Mouse (Mus musculus) frontal cortex, postnatal 36 days (tissue): ENCODE data around the gene Tcf7.

ENCODE experiments used
- DNase-seq, 2 experiments: peaks; one replicate each; pipeline ENCODE4 v3.0.0; 2022; ENCODE audit warnings: low spot score in 2 of 2

Tcf7 gene

DNA sequence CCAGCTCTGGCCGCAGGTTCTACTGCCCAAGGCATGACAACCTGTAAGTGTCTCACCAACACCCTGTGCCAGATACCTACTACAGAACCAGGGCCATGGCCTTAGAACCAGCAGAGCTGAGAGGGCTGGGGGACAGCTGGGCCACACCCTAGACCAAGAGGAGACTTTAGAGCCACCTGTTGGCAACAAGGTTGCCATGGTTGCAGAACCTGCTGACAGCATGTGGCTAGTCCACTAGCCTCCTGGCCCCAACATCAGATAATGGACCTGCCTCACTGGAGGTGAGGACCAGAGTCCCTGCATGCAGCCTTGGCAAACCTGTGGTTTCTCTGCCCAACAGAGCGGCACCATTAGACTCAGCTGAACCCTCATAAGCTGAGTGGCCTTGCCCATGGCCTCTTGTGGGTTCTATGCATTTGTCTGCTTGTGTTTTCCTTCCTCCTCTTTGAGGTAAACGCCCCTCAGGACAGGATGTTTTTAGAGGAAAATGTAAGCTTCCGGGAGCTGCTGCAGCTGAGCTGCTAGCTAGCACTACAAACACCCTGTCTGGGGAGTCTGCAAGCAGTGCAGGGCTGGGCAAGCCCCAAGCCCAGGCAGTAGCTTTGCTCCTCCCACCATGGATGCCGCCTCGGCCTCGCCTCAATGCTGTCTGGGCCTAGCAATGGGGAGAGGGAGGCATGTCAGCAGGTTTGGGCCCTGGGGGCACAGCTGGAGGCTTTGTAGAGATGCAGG lies 14.5 kb downstream of the Tcf7 start:
- no peak for DNase-seq

- DNase-seq: no peak
These were observed 15.5 kb downstream of the Tcf7 start for GRCm38 (mm10) chr11:52267271-52267670.

DNA sequence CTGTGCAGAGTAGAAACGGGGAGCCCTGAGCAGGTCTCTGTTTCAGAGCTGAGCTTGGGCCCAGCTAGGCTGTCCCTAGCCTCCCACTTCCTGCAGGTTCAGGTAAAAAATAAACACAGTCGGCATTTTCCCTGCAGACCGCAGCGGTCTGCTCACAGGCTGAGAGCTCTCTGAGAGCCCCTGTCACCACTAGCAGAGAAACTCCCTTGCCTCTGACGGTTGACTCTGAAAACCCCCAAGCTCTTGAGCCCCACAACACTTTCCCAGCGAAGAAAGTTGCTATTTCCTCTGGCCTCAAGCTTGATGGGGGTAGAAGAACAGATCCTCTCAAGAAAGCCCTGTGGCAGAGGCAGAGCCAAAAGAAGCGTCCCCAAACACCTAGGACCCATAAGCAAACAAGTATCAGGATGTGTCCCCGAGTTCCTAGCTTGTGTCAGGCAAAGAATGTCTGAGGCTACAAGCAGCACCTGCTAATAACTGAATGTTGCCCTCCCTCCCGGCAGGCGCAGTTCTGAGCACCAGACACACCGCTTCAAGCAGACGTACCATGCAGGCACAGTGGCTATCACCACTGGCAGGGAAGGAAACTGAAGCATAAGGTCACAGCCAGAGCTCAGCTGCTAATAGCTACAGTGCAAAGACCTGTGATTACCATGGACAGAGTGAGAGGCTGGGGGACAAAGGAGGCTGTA lies 17.1 kb downstream of the Tcf7 start:
- DNase-seq: no peak

- no peak for DNase-seq
These were observed 17.9 kb downstream of the Tcf7 start for GRCm38 (mm10) chr11:52264871-52265270.

DNA sequence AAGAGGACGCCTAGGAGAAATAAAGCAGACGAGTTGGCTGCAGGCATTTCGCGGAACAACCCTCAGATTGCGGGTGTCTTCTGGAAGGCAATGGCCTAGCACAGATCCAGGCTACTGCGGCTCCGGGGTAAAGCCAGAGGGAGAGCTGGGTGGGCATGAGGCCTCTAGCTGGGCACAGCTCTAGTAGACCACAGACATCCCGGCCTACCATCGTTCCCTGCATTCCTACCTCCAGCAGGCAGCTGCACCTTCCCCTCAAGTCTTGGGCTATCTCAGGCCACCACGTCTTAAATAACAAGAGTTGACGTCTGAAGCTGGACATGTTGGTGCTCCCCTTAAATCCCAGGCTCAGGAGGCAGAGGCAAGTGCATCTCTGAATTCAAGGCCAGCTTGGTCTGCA lies 20.5 kb downstream of the Tcf7 start:
- no peak for DNase-seq

- peak in 1 of 2 experiments; percentile 25 for DNase-seq
These were observed 20.9 kb downstream of the Tcf7 start for GRCm38 (mm10) chr11:52261937-52262336.

- no peak for DNase-seq
These were observed 21.9 kb downstream of the Tcf7 start for GRCm38 (mm10) chr11:52260878-52261277.

DNA sequence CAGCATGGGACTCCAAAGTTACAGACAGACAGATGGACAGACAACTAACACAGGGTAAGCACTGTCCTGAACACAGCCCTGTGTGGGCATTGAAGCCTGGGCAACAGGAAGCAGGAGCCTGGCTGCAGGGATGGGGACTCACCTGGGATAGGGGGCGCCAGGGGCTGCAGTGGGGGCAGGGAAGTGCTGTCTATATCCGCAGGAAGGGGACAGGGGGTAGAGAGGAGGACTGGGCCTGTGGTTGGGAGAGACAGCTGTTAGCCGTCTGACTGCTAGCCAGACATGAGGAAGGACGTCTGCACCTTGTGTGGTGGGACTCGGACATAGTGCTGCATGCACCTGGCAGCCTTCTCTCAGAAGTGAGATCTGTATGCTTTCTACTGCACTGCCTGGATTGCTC lies 24.1 kb downstream of the Tcf7 start:
- DNase-seq: no peak

DNA sequence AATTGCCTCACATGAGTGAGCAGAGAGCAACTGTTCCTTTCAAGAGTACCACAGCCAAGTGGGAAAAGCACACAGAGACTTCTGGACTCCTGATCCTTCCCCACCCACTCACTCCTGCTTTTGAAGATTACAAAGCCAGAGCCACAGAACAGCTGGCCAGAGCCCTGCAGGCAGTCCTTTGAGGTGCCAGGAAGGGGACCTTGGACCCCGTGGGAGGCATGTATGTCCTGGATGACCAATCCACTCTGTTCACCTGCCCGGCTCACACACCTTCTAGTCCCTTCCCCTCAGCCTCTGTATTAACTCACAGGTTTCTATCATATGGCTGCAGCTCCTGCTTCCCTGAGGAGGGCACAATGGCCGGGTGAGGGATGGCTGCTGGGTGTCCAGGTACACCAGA lies 25.4 kb downstream of the Tcf7 start:
- no peak for DNase-seq

- DNase-seq: no peak
These were observed 27.7 kb downstream of the Tcf7 start for GRCm38 (mm10) chr11:52255077-52255476.

DNA sequence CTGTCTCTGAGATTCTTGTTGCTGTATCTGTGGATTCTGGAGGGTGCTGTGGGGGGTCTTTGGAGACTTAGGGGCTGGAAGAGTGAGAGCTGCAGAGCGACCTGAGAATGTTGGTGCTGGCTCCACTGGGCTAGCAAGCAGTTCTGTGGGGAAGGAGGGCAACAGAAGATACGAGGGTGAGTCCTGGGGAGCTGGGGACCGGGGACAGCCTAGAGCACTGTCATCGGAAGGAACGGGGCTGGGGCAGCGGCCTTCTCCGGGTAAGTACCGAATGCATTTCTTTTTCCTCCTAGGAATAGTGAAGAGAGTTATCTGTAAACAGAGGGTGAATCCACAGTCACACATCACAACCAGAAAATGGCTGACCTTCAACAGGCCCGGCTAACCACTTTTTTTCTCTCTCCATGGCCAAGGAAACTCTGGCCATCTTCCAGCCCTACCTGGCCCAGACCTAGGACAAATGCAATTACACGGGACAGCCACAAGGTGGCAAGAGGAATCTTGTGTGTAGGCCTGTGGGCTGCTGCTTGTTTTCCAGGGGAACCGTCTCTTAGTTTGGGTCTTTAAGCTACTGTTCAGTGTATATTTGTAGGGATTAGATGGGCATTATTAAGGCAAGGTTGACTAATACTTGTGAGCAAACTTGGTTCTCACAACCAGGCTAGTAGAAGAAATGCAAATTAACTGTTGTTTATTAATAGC lies 29.0 kb downstream of the Tcf7 start:
- DNase-seq: peak in 1 of 2 experiments; percentile 55

- no peak for DNase-seq
These were observed 30.1 kb downstream of the Tcf7 start for GRCm38 (mm10) chr11:52252692-52253091.

- DNase-seq: no peak
These were observed 31.0 kb downstream of the Tcf7 start for GRCm38 (mm10) chr11:52251770-52252169.

- no peak for DNase-seq
These were observed 33.4 kb downstream of the Tcf7 start for GRCm38 (mm10) chr11:52249452-52249851.

- no peak for DNase-seq
These were observed 41.8 kb downstream of the Tcf7 start for GRCm38 (mm10) chr11:52240898-52241542.

DNA sequence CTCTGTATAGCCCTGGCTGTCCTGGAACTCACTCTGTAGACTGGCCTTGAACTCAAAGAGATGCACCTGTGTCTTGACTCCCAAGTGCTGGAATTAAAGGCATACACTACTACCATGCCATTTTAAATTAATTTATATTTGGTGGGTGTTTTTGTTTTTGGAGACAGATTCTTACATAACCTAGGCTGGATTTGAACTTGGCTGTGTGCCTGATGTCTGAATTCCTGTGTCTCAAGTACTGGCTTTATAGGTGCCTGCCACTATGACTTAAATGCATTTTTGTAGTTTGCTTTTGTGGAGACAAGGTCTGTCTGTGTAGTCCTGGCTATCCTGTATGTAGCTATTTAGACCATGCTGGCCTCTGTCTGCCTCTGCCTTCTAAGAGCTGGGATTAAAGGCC lies 48.3 kb downstream of the Tcf7 start:
- no peak for DNase-seq

DNA sequence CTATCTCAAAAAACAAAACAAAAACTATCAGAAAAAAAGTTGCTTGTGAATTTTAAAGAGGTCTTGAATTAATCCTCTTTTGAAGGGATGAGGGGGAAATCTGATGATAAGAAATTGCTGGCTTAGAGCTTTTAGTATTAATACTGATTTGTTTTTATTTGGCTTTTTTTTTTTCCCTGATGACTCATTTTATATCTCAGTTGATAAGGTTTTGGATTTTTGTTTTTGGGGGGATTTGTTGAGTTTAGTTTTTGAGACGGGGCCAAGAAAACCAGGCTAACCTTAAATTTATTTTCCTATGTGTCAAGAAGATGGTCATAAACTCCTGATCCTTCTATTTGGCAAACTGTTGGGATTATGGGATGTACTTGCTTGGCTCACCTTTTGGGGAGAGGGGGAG lies 48.9 kb downstream of the Tcf7 start:
- no peak for DNase-seq

GRCm38 (mm10) chr11:52233043-52233653 lies 49.7 kb downstream of the Tcf7 start:
- DNase-seq: no peak

- peak; percentile 91 to 93 for DNase-seq
These were observed 50.9 kb downstream of the Tcf7 start, which contains the start of gene Skp1a for GRCm38 (mm10) chr11:52231606-52232541. TSS of gene Skp1a (plus strand) at chr11:52231995.

- DNase-seq: no peak
These were observed 52.1 kb downstream of the Tcf7 start for GRCm38 (mm10) chr11:52230694-52231093.
